Mouse (Mus musculus): ENCODE measurements at regions not wholly inside any gene's neighbourhood (a gene's known extent, or its start where the extent isn't known, plus 50 kb on each side); places are given as distances from the start of the nearest gene placed in this dataset.

GRCm38 (mm10) chr2:170220871-170221369, 73.0 kb upstream of the Zfp217 start:
- no peak for TF ChIP-seq POLR2A (IDR thresholded peaks at IDR 0.05; ENCODE audit: borderline replicate concordance, low read depth, low read length)
- no peak for TF ChIP-seq CTCF (IDR thresholded peaks at IDR 0.05; ENCODE audit: low read depth, low read length)

Measured in bone marrow macrophage, adult 2 months (primary cell).